Mouse (Mus musculus): ENCODE measurements at regions not wholly inside any gene's neighbourhood (a gene's known extent, or its start where the extent isn't known, plus 50 kb on each side); places are given as distances from the start of the nearest gene placed in this dataset.

GRCm38 (mm10) chr9:59188411-59188810 is 102.9 kb upstream of the Adpgk start:
- no peak for ATAC-seq
- Histone ChIP-seq H3K4me2 (replicated peaks; ENCODE audit: low read depth) (no peak overlapping the region), H3K4me3 (ENCODE audit: low read depth, low read length) (no peak overlapping the region), H3K4me1 (replicated peaks; ENCODE audit: control insufficient read depth, insufficient read depth, low read length) (peaks cover 8% of the 10 kb centered on the region), H3K27me3 (replicated peaks; ENCODE audit: control insufficient read depth, insufficient read depth, low read length) (peaks cover 8% of the 10 kb centered on the region; the same call in 1 of the 2 replicates), H3K27ac (ENCODE audit: low read depth, low read length) (no peak overlapping the region), H3K9me3 (ENCODE audit: control insufficient read depth) (peaks cover 2% of the 10 kb centered on the region; the same call in 1 of the 2 replicates), H3K36me3 (ENCODE audit: control insufficient read depth, insufficient read depth) (no peaks in the 10 kb centered on the region), H3K9ac (ENCODE audit: low read depth, low read length) (no peak overlapping the region)
- 81% methylated on average over 4 of the region's 4 CpGs for WGBS
- no peak for TF ChIP-seq CTCF (IDR thresholded peaks at IDR 0.05; ENCODE audit: low read depth)

- WGBS = 80% methylated on average over 4 of the region's 4 CpGs
- Histone ChIP-seq H3K27ac (ENCODE audit: low read depth, low read length) (no peak overlapping the region), H3K36me3 (ENCODE audit: control insufficient read depth, insufficient read depth) (no peaks in the 10 kb centered on the region)
Measured at GRCm38 (mm10) chr9:59186326-59186725, 105.0 kb upstream of the Adpgk start.

GRCm38 (mm10) chr9:59184089-59184488 is 107.3 kb upstream of the Adpgk start:
- no peak overlapping the region for H3K4me3 ChIP-seq (ENCODE audit: low read depth, low read length)
- H3K27me3 ChIP-seq (replicated peaks; ENCODE audit: control insufficient read depth, insufficient read depth, low read length) = peaks cover 6% of the 10 kb centered on the region; the same call in 1 of the 2 replicates
- WGBS = 24% methylated on average over 3 of the region's 3 CpGs
- TF ChIP-seq CTCF (IDR thresholded peaks at IDR 0.05; ENCODE audit: low read depth) = no peak
- no peak overlapping the region for H3K27ac ChIP-seq (ENCODE audit: low read depth, low read length)
- peaks cover 8% of the 10 kb centered on the region; the same call in 1 of the 2 replicates for H3K4me1 ChIP-seq (replicated peaks; ENCODE audit: control insufficient read depth, insufficient read depth, low read length)
- no peak overlapping the region for H3K9ac ChIP-seq (ENCODE audit: low read depth, low read length)
- no peaks in the 10 kb centered on the region for H3K9me3 ChIP-seq (ENCODE audit: control insufficient read depth)
- H3K4me2 ChIP-seq (replicated peaks; ENCODE audit: low read depth) = no peak overlapping the region
- ATAC-seq = peak; percentile 47
- no peaks in the 10 kb centered on the region for H3K36me3 ChIP-seq (ENCODE audit: control insufficient read depth, insufficient read depth)

More at GRCm38 (mm10) chr9:59186326-59186725, 105.0 kb upstream of the Adpgk start:
- no peak for TF ChIP-seq CTCF (IDR thresholded peaks at IDR 0.05; ENCODE audit: low read depth)
- Histone ChIP-seq H3K4me1 (replicated peaks; ENCODE audit: control insufficient read depth, insufficient read depth, low read length) (peaks cover 8% of the 10 kb centered on the region), H3K4me2 (replicated peaks; ENCODE audit: low read depth) (no peak overlapping the region), H3K4me3 (ENCODE audit: low read depth, low read length) (no peak overlapping the region), H3K9me3 (ENCODE audit: control insufficient read depth) (no peaks in the 10 kb centered on the region), H3K27me3 (replicated peaks; ENCODE audit: control insufficient read depth, insufficient read depth, low read length) (peaks cover 11% of the 10 kb centered on the region; the same call in 1 of the 2 replicates), H3K9ac (ENCODE audit: low read depth, low read length) (no peak overlapping the region)
- no peak for ATAC-seq

GRCm38 (mm10) chr9:59182906-59183305 is 108.5 kb upstream of the Adpgk start:
- H3K36me3 ChIP-seq (ENCODE audit: control insufficient read depth, insufficient read depth) = no peaks in the 10 kb centered on the region
- no peak for TF ChIP-seq CTCF (IDR thresholded peaks at IDR 0.05; ENCODE audit: low read depth)
- H3K9ac ChIP-seq (ENCODE audit: low read depth, low read length) = no peak overlapping the region
- peaks cover 8% of the 10 kb centered on the region; the same call in 1 of the 2 replicates for H3K4me1 ChIP-seq (replicated peaks; ENCODE audit: control insufficient read depth, insufficient read depth, low read length)
- no peak for ATAC-seq
- no peak overlapping the region for H3K27ac ChIP-seq (ENCODE audit: low read depth, low read length)
- H3K4me2 ChIP-seq (replicated peaks; ENCODE audit: low read depth) = no peak overlapping the region
- H3K9me3 ChIP-seq (ENCODE audit: control insufficient read depth) = no peaks in the 10 kb centered on the region
- H3K4me3 ChIP-seq (ENCODE audit: low read depth, low read length) = no peak overlapping the region
- peaks cover 3% of the 10 kb centered on the region; the same call in 1 of the 2 replicates for H3K27me3 ChIP-seq (replicated peaks; ENCODE audit: control insufficient read depth, insufficient read depth, low read length)
- WGBS = 61% methylated on average over 6 of the region's 6 CpGs

DNA sequence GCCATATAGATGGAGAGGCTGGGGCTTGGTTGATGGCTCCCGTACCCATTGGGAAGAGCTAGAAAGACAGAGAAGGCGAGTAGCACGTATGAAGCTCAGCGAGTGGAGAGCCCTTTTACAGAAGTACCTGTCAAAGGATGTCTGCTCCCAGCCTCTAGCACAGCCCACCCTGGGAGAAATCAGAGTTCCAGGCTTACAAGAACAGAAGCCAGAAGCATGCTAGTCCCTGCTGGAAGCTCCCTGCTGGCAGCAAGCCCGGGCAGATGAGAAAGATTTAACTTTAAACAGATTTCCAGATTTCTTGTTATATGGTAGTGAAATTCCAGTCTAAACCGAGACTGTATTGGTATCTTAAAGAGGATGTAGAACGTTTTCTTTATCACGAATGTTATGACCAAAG is 108.9 kb upstream of the Adpgk start:
- Histone ChIP-seq H3K36me3 (ENCODE audit: control insufficient read depth, insufficient read depth) (no peaks in the 10 kb centered on the region), H3K9me3 (ENCODE audit: control insufficient read depth) (no peaks in the 10 kb centered on the region), H3K4me3 (ENCODE audit: low read depth, low read length) (no peak overlapping the region), H3K9ac (ENCODE audit: low read depth, low read length) (no peak overlapping the region), H3K27me3 (replicated peaks; ENCODE audit: control insufficient read depth, insufficient read depth, low read length) (peaks cover 3% of the 10 kb centered on the region; the same call in 1 of the 2 replicates), H3K27ac (ENCODE audit: low read depth, low read length) (no peak overlapping the region), H3K4me1 (replicated peaks; ENCODE audit: control insufficient read depth, insufficient read depth, low read length) (peaks cover 8% of the 10 kb centered on the region; the same call in 1 of the 2 replicates), H3K4me2 (replicated peaks; ENCODE audit: low read depth) (no peak overlapping the region)
- ATAC-seq = no peak
- no peak for TF ChIP-seq CTCF (IDR thresholded peaks at IDR 0.05; ENCODE audit: low read depth)
- 58% methylated on average over 8 of the region's 8 CpGs for WGBS

GRCm38 (mm10) chr9:59171576-59171975 is 119.8 kb upstream of the Adpgk start:
- no peak overlapping the region for H3K4me2 ChIP-seq (replicated peaks; ENCODE audit: low read depth)
- no peaks in the 10 kb centered on the region for H3K4me1 ChIP-seq (replicated peaks; ENCODE audit: control insufficient read depth, insufficient read depth, low read length)
- no peak overlapping the region for H3K4me3 ChIP-seq (ENCODE audit: low read depth, low read length)
- no peaks in the 10 kb centered on the region; the same call in 1 of the 2 replicates for H3K27me3 ChIP-seq (replicated peaks; ENCODE audit: control insufficient read depth, insufficient read depth, low read length)
- H3K36me3 ChIP-seq (ENCODE audit: control insufficient read depth, insufficient read depth) = no peaks in the 10 kb centered on the region
- no peak for TF ChIP-seq CTCF (IDR thresholded peaks at IDR 0.05; ENCODE audit: low read depth)
- H3K9me3 ChIP-seq (ENCODE audit: control insufficient read depth) = 0 out of 2 replicates have a peak, but pooled peaks cover 4% of the 10 kb centered on the region
- no peak for ATAC-seq
- 84% methylated on average over 2 of the region's 2 CpGs for WGBS
- no peak overlapping the region for H3K9ac ChIP-seq (ENCODE audit: low read depth, low read length)
- H3K27ac ChIP-seq (ENCODE audit: low read depth, low read length) = no peak overlapping the region
